Mouse (Mus musculus): Measurements from ENCODE around the gene Ppif. TPM values are rescaled to one million over a fixed set of nuclear protein-coding genes. Genes with fewer than 3 reads are reported as not detected.
A peak's percentile ranks its signal among the peaks of the same experiment; 100 is the strongest.

Ppif gene
- polyA plus RNA-seq, 1 experiment from 2014 or later: 30.3 TPM

GRCm38 (mm10) chr14:25720962-25721707, 27.2 kb downstream of the Ppif start:
- Histone ChIP-seq H3K4me3 (no peak overlapping the region), H3K36me3 (peaks cover 20% of the 10 kb centered on the region), H3K27ac (no peak overlapping the region), H3K4me2 (replicated peaks) (no peak overlapping the region), H3K4me1 (peaks cover 44% of the 10 kb centered on the region), H3K9me3 (no peaks in the 10 kb centered on the region), H3K9ac (no peak overlapping the region), H3K27me3 (no peaks in the 10 kb centered on the region)
- 88% methylated on average over 5 of the region's 5 CpGs for WGBS
- no peak for ATAC-seq (ENCODE audit: insufficient number of reproducible peaks, insufficient read depth, low FRiP score, low TSS enrichment)

- H3K36me3 ChIP-seq: peaks cover 10% of the 10 kb centered on the region
- H3K9ac ChIP-seq: no peak overlapping the region
- no peaks in the 10 kb centered on the region for H3K9me3 ChIP-seq
- no peak for ATAC-seq (ENCODE audit: insufficient number of reproducible peaks, insufficient read depth, low FRiP score, low TSS enrichment)
- H3K27ac ChIP-seq: peak overlapping the region; percentile 78
- H3K4me1 ChIP-seq: peaks cover 36% of the 10 kb centered on the region
- 78% methylated on average over 11 of the region's 11 CpGs for WGBS
- H3K27me3 ChIP-seq: no peaks in the 10 kb centered on the region
- H3K4me2 ChIP-seq (replicated peaks): no peak overlapping the region
- H3K4me3 ChIP-seq: no peak overlapping the region
These were observed 31.1 kb downstream of the Ppif start for GRCm38 (mm10) chr14:25725032-25725497.

GRCm38 (mm10) chr14:25725690-25726089, 31.7 kb downstream of the Ppif start:
- Histone ChIP-seq H3K4me2 (replicated peaks) (no peak overlapping the region), H3K4me3 (no peak overlapping the region), H3K27me3 (no peaks in the 10 kb centered on the region), H3K4me1 (peaks cover 36% of the 10 kb centered on the region), H3K36me3 (peaks cover 10% of the 10 kb centered on the region), H3K9me3 (no peaks in the 10 kb centered on the region), H3K27ac (peak overlapping the region; percentile 78), H3K9ac (no peak overlapping the region)
- WGBS: 18% methylated on average over 4 of the region's 4 CpGs
- no peak for ATAC-seq (ENCODE audit: insufficient number of reproducible peaks, insufficient read depth, low FRiP score, low TSS enrichment)

- H3K27me3 ChIP-seq: no peaks in the 10 kb centered on the region
- no peak overlapping the region for H3K9ac ChIP-seq
- peaks cover 3% of the 10 kb centered on the region; the same call in 1 of the 2 replicates for H3K36me3 ChIP-seq
- no peaks in the 10 kb centered on the region for H3K9me3 ChIP-seq
- peaks cover 36% of the 10 kb centered on the region for H3K4me1 ChIP-seq
- H3K27ac ChIP-seq: peak overlapping the region; percentile 78
- 47% methylated on average over 20 of the region's 20 CpGs for WGBS
- H3K4me2 ChIP-seq (replicated peaks): no peak overlapping the region
- no peak for ATAC-seq (ENCODE audit: insufficient number of reproducible peaks, insufficient read depth, low FRiP score, low TSS enrichment)
- H3K4me3 ChIP-seq: no peak overlapping the region
These were observed 32.5 kb downstream of the Ppif start for GRCm38 (mm10) chr14:25726226-25727148.

- Histone ChIP-seq H3K4me3 (no peak overlapping the region), H3K27ac (peak overlapping the region; percentile 73), H3K9me3 (no peaks in the 10 kb centered on the region), H3K27me3 (no peaks in the 10 kb centered on the region), H3K36me3 (no peaks in the 10 kb centered on the region), H3K9ac (no peak overlapping the region), H3K4me1 (peaks cover 36% of the 10 kb centered on the region), H3K4me2 (replicated peaks) (no peak overlapping the region)
- no peak for ATAC-seq (ENCODE audit: insufficient number of reproducible peaks, insufficient read depth, low FRiP score, low TSS enrichment)
- 39% methylated on average over 5 of the region's 5 CpGs for WGBS
These were observed 33.2 kb downstream of the Ppif start for GRCm38 (mm10) chr14:25727149-25727510.

GRCm38 (mm10) chr14:25734736-25735716, 41.1 kb downstream of the Ppif start:
- Histone ChIP-seq H3K4me3 (no peak overlapping the region), H3K27me3 (no peaks in the 10 kb centered on the region), H3K36me3 (peaks cover 12% of the 10 kb centered on the region), H3K9me3 (no peaks in the 10 kb centered on the region), H3K9ac (no peak overlapping the region; the same call in 1 of the 2 replicates), H3K4me2 (replicated peaks) (no peak overlapping the region), H3K4me1 (peaks cover 59% of the 10 kb centered on the region), H3K27ac (peak overlapping the region; percentile 82)
- ATAC-seq (ENCODE audit: insufficient number of reproducible peaks, insufficient read depth, low FRiP score, low TSS enrichment): no peak
- 21% methylated on average over 17 of the region's 17 CpGs for WGBS

GRCm38 (mm10) chr14:25736140-25736539, 42.2 kb downstream of the Ppif start:
- peak overlapping the region; percentile 82 for H3K27ac ChIP-seq

GRCm38 (mm10) chr14:25736589-25736988, 42.6 kb downstream of the Ppif start:
- no peak for ATAC-seq (ENCODE audit: insufficient number of reproducible peaks, insufficient read depth, low FRiP score, low TSS enrichment)
- no peak overlapping the region for H3K9ac ChIP-seq
- H3K4me2 ChIP-seq (replicated peaks): no peak overlapping the region
- no peak overlapping the region for H3K4me3 ChIP-seq
- no peaks in the 10 kb centered on the region for H3K9me3 ChIP-seq
- peaks cover 68% of the 10 kb centered on the region for H3K4me1 ChIP-seq
- H3K27me3 ChIP-seq: no peaks in the 10 kb centered on the region
- 54% methylated on average over 6 of the region's 6 CpGs for WGBS
- peaks cover 18% of the 10 kb centered on the region for H3K36me3 ChIP-seq
- peak overlapping the region; percentile 82 for H3K27ac ChIP-seq

More at GRCm38 (mm10) chr14:25736140-25736539, 42.2 kb downstream of the Ppif start:
- no peak overlapping the region for H3K4me2 ChIP-seq (replicated peaks)
- H3K36me3 ChIP-seq: peaks cover 17% of the 10 kb centered on the region
- no peak for ATAC-seq (ENCODE audit: insufficient number of reproducible peaks, insufficient read depth, low FRiP score, low TSS enrichment)
- no peaks in the 10 kb centered on the region for H3K27me3 ChIP-seq
- WGBS: 86% methylated on average over 3 of the region's 3 CpGs
- H3K9ac ChIP-seq: no peak overlapping the region
- H3K4me3 ChIP-seq: no peak overlapping the region
- no peaks in the 10 kb centered on the region for H3K9me3 ChIP-seq
- H3K4me1 ChIP-seq: peaks cover 68% of the 10 kb centered on the region

GRCm38 (mm10) chr14:25738591-25739001, 44.6 kb downstream of the Ppif start:
- H3K4me2 ChIP-seq (replicated peaks): 0 out of 2 replicates have a peak overlapping the region, but pooled peaks have one; percentile 13
- peak overlapping the region; percentile 81 for H3K27ac ChIP-seq
- H3K36me3 ChIP-seq: peaks cover 25% of the 10 kb centered on the region
- H3K9me3 ChIP-seq: no peaks in the 10 kb centered on the region
- H3K4me1 ChIP-seq: peaks cover 68% of the 10 kb centered on the region
- ATAC-seq (ENCODE audit: insufficient number of reproducible peaks, insufficient read depth, low FRiP score, low TSS enrichment): peak; percentile 58
- H3K4me3 ChIP-seq: no peak overlapping the region
- no peak overlapping the region for H3K9ac ChIP-seq
- no peaks in the 10 kb centered on the region for H3K27me3 ChIP-seq
- WGBS: 15% methylated on average over 14 of the region's 14 CpGs

- ATAC-seq (ENCODE audit: insufficient number of reproducible peaks, insufficient read depth, low FRiP score, low TSS enrichment): no peak
- H3K9ac ChIP-seq: no peak overlapping the region
- H3K4me1 ChIP-seq: peaks cover 58% of the 10 kb centered on the region
- 64% methylated on average over 4 of the region's 4 CpGs for WGBS
- no peak overlapping the region for H3K27ac ChIP-seq
- no peaks in the 10 kb centered on the region for H3K9me3 ChIP-seq
- no peak overlapping the region for H3K4me3 ChIP-seq
- H3K4me2 ChIP-seq (replicated peaks): no peak overlapping the region
- peaks cover 37% of the 10 kb centered on the region for H3K36me3 ChIP-seq
- no peaks in the 10 kb centered on the region for H3K27me3 ChIP-seq
These were observed 46.1 kb downstream of the Ppif start for GRCm38 (mm10) chr14:25739957-25740565.
